14 mouse cellular contexts compared by ENCODE assay signal in the genomic region with DNA sequence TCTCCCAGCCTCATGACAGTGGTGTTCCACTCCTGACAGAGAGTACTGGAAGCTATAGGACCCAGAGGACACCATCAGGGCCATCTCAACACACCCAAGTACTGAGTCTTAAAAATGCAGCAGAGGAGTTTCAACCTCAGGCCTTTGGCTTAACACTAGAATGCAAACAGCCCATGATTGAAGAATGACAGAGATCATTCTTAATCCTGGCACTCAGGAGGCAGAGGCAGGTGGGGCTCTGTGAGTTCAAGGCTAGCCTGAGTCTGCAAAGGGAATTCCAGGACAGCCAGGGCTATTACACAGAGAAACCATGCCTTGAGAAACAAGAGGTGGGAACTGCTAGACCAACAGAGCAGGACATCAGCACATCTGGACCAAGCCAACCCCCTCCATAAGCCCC. TPM values are rescaled to one million over a fixed set of nuclear protein-coding genes. Genes with fewer than 3 reads are reported as not detected.
DNase-seq lines count a peak whose midpoint lies in the region; ATAC-seq and TF ChIP-seq lines count a peak whose summit lies in the region.
"Had no signal": no experiment of that assay in that cellular context is flagged by ENCODE, and none has a peak within 500 bp of the region (broad histone marks: within the 10 kb centered on the region; RNA-seq: fewer than 3 reads in every experiment).

No protein-coding gene starts in this region.

- TF ChIP-seq CTCF in forebrain, postnatal 0 days (IDR thresholded peaks at IDR 0.05; ENCODE audit: low read depth) = no peak

- no peak overlapping the region for H3K9ac ChIP-seq in forebrain, embryonic 12.5 days
- no peak overlapping the region for H3K9ac ChIP-seq in forebrain, postnatal 0 days
- H3K9ac ChIP-seq in kidney, embryonic 16.5 days (replicated peaks; ENCODE audit: low read length) = no peak overlapping the region
- 0 out of 2 replicates have a peak overlapping the region, but pooled peaks have one; percentile 22 for H3K9ac ChIP-seq in embryonic facial prominence, embryonic 13.5 days
- no peak overlapping the region for H3K9ac ChIP-seq in midbrain, embryonic 12.5 days (replicated peaks)

- peaks cover 34% of the 10 kb centered on the region for H3K4me1 ChIP-seq in forebrain, embryonic 12.5 days
- H3K4me1 ChIP-seq in forebrain, postnatal 0 days (ENCODE audit: insufficient read depth) = 0 out of 2 replicates have a peak, but pooled peaks cover 5% of the 10 kb centered on the region
- H3K4me1 ChIP-seq in kidney, embryonic 16.5 days (ENCODE audit: insufficient read depth, low read length) = peaks cover 6% of the 10 kb centered on the region; the same call in 1 of the 2 replicates
- peaks cover 29% of the 10 kb centered on the region for H3K4me1 ChIP-seq in embryonic facial prominence, embryonic 13.5 days
- H3K4me1 ChIP-seq in midbrain, embryonic 12.5 days = peaks cover 28% of the 10 kb centered on the region

- H3K36me3 ChIP-seq in forebrain, embryonic 12.5 days (replicated peaks) = no peaks in the 10 kb centered on the region
- H3K36me3 ChIP-seq in forebrain, postnatal 0 days (ENCODE audit: insufficient read depth) = no peaks in the 10 kb centered on the region
- no peaks in the 10 kb centered on the region for H3K36me3 ChIP-seq in kidney, embryonic 16.5 days (ENCODE audit: insufficient read depth, low read length)
- H3K36me3 ChIP-seq in embryonic facial prominence, embryonic 13.5 days = no peaks in the 10 kb centered on the region
- no peaks in the 10 kb centered on the region for H3K36me3 ChIP-seq in midbrain, embryonic 12.5 days
- H3K36me3 ChIP-seq: G1E had no signal

- no peak for ATAC-seq in forebrain, embryonic 12.5 days (ENCODE audit: low FRiP score)
- ATAC-seq in forebrain, postnatal 0 days = no peak
- ATAC-seq in kidney, embryonic 16.5 days (ENCODE audit: low FRiP score, low TSS enrichment) = no peak
- no peak for ATAC-seq in embryonic facial prominence, embryonic 13.5 days (ENCODE audit: insufficient number of reproducible peaks, insufficient read depth, low FRiP score, low TSS enrichment, low read depth)
- no peak for ATAC-seq in midbrain, embryonic 12.5 days (ENCODE audit: low FRiP score, low read depth)

- no peak for DNase-seq in forebrain, postnatal 0 days
- no peak for DNase-seq in kidney, postnatal 25 days
- DNase-seq in ovary, postnatal 36 days (ENCODE audit: low spot score) = no peak
- no peak for DNase-seq in gastrocnemius, adult 18-20 months (ENCODE audit: low spot score)
- DNase-seq: cerebellum, adult 11 months had no signal

- H3K27ac ChIP-seq in forebrain, embryonic 12.5 days = peak overlapping the region; percentile 54; the same call in 1 of the 2 replicates
- no peak overlapping the region for H3K27ac ChIP-seq in forebrain, postnatal 0 days (ENCODE audit: low read depth, low read length)
- H3K27ac ChIP-seq in kidney, embryonic 16.5 days (ENCODE audit: low read length) = peak overlapping the region; percentile 52; the same call in 1 of the 2 replicates
- H3K27ac ChIP-seq in embryonic facial prominence, embryonic 13.5 days = peak overlapping the region; percentile 80
- H3K27ac ChIP-seq in midbrain, embryonic 12.5 days (replicated peaks) = 0 out of 2 replicates have a peak overlapping the region, but pooled peaks have one; percentile 35

- no peak overlapping the region for H3K4me2 ChIP-seq in forebrain, embryonic 12.5 days
- H3K4me2 ChIP-seq in forebrain, postnatal 0 days (ENCODE audit: low read depth) = no peak overlapping the region
- H3K4me2 ChIP-seq in kidney, embryonic 16.5 days (replicated peaks; ENCODE audit: low read depth, low read length) = no peak overlapping the region
- no peak overlapping the region for H3K4me2 ChIP-seq in embryonic facial prominence, embryonic 13.5 days
- no peak overlapping the region for H3K4me2 ChIP-seq in midbrain, embryonic 12.5 days (replicated peaks)

- H3K9me3 ChIP-seq in forebrain, embryonic 12.5 days = no peaks in the 10 kb centered on the region
- H3K9me3 ChIP-seq in forebrain, postnatal 0 days (ENCODE audit: low read length) = no peaks in the 10 kb centered on the region
- H3K9me3 ChIP-seq in kidney, embryonic 16.5 days (ENCODE audit: low read length) = no peaks in the 10 kb centered on the region
- no peaks in the 10 kb centered on the region for H3K9me3 ChIP-seq in embryonic facial prominence, embryonic 13.5 days
- H3K9me3 ChIP-seq in midbrain, embryonic 12.5 days = 0 out of 2 replicates have a peak, but pooled peaks cover 4% of the 10 kb centered on the region
- H3K9me3 ChIP-seq: G1E had no signal

- H3K4me3 ChIP-seq in forebrain, embryonic 12.5 days (replicated peaks) = no peak overlapping the region
- no peak overlapping the region for H3K4me3 ChIP-seq in forebrain, postnatal 0 days (ENCODE audit: low read depth, low read length)
- no peak overlapping the region for H3K4me3 ChIP-seq in kidney, embryonic 16.5 days (ENCODE audit: low read length)
- H3K4me3 ChIP-seq in embryonic facial prominence, embryonic 13.5 days = no peak overlapping the region
- no peak overlapping the region for H3K4me3 ChIP-seq in midbrain, embryonic 12.5 days

- peaks cover 4% of the 10 kb centered on the region; the same call in 1 of the 2 replicates for H3K27me3 ChIP-seq in forebrain, embryonic 12.5 days
- no peaks in the 10 kb centered on the region for H3K27me3 ChIP-seq in forebrain, postnatal 0 days (ENCODE audit: insufficient read depth, low read length)
- no peaks in the 10 kb centered on the region for H3K27me3 ChIP-seq in kidney, embryonic 16.5 days (ENCODE audit: insufficient read depth, low read length)
- H3K27me3 ChIP-seq in embryonic facial prominence, embryonic 13.5 days = no peaks in the 10 kb centered on the region
- H3K27me3 ChIP-seq in midbrain, embryonic 12.5 days = peaks cover 19% of the 10 kb centered on the region

RNA-seq across cellular contexts. Expression of gene Lrrc74a, which starts 35.6 kb away (rescaled TPM):
- polyA plus RNA-seq in forebrain, embryonic 12.5 days (2016; fragmentation: Nextera tagmentation; extraction: Ambion mirVana) = not detected in 2 replicates
- not detected in 2 replicates for total RNA-seq in forebrain, postnatal 0 days (2014; rRNA removed)
- not detected in 2 replicates for polyA plus RNA-seq in forebrain, postnatal 0 days (2015; fragmentation: Nextera tagmentation; extraction: Ambion mirVana)
- not detected in 2 replicates for polyA plus RNA-seq in kidney, embryonic 16.5 days (2015; fragmentation: Nextera tagmentation; extraction: Ambion mirVana)
- not detected in 2 replicates for polyA plus RNA-seq in embryonic facial prominence, embryonic 13.5 days (2015; fragmentation: Nextera tagmentation; extraction: Ambion mirVana)
- polyA plus RNA-seq in midbrain, embryonic 12.5 days (2016; fragmentation: Nextera tagmentation; extraction: Ambion mirVana) = not detected in 2 replicates
- not detected for total RNA-seq in gastrocnemius, adult 18-20 months (2021)
- total RNA-seq: gastrocnemius, postnatal 14 days; left cerebral cortex, postnatal 4 days; megakaryocyte progenitor cell, adult 5-6 weeks had no signal
- polyA plus RNA-seq: embryonic facial prominence, embryonic 11.5 days; G1E had no signal

RNA-seq across cellular contexts. Expression of gene Angel1, which starts 43.6 kb away (rescaled TPM):
- 13.3 and 13.6 TPM in 2 replicates for polyA plus RNA-seq in forebrain, embryonic 12.5 days (2016; fragmentation: Nextera tagmentation; extraction: Ambion mirVana)
- 4.5 and 6.5 TPM in 2 replicates for total RNA-seq in forebrain, postnatal 0 days (2014; rRNA removed)
- polyA plus RNA-seq in forebrain, postnatal 0 days (2015; fragmentation: Nextera tagmentation; extraction: Ambion mirVana) = 6.2 and 7.1 TPM in 2 replicates
- polyA plus RNA-seq in kidney, embryonic 16.5 days (2015; fragmentation: Nextera tagmentation; extraction: Ambion mirVana) = 11.7 and 11.9 TPM in 2 replicates
- polyA plus RNA-seq in embryonic facial prominence, embryonic 13.5 days (2015; fragmentation: Nextera tagmentation; extraction: Ambion mirVana) = 9.8 and 10.9 TPM in 2 replicates
- polyA plus RNA-seq in midbrain, embryonic 12.5 days (2016; fragmentation: Nextera tagmentation; extraction: Ambion mirVana) = 14.3 and 16.8 TPM in 2 replicates
- total RNA-seq in gastrocnemius, adult 18-20 months (2021) = 1 to 10 TPM; 4.2 TPM
